8 mouse cellular contexts compared by ENCODE assay signal in the genomic region with DNA sequence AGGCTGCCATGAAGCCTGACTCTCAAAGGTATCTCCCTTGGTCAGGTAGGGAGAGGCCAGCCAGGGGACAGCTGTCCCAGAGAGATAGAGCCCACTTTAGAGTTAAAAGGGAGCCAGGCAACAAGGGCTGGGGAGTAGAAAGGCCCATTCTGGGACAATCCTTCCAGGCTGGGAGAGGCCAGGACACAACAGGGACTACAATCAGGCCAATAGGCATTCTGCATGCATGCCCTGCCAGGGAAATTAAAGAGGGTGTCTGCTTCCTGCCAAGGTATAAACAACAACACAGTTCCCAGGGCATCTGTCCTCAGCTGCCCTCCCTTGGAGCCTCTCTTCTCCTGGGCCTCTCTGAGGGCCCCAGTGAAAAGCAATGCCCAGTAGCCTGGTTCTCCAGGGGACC.
A peak's percentile ranks its signal among the peaks of the same experiment; 100 is the strongest.
DNase-seq lines count a peak whose midpoint lies in the region; ATAC-seq lines count a peak whose summit lies in the region.

No protein-coding gene starts in this region.

- ATAC-seq in forebrain, embryonic 11.5 days (replicated peaks; ENCODE audit: low FRiP score) = 0 out of 2 replicates have a peak, but pooled peaks have one; percentile 30
- no peak for ATAC-seq in forebrain, embryonic 15.5 days (replicated peaks)
- ATAC-seq in neural tube, embryonic 13.5 days (ENCODE audit: low read depth) = no peak
- ATAC-seq in neural tube, embryonic 15.5 days (ENCODE audit: low FRiP score) = no peak
- ATAC-seq in heart, embryonic 16.5 days (replicated peaks; ENCODE audit: extremely low read depth, insufficient read depth, low FRiP score) = no peak; the same call in 1 of the 2 replicates
- no peak for ATAC-seq in granulocyte monocyte progenitor cell, adult 5-6 weeks (replicated peaks; ENCODE audit: poor library complexity, severe bottlenecking)
- ATAC-seq in midbrain, embryonic 11.5 days (ENCODE audit: low FRiP score) = no peak; the same call in 1 of the 2 replicates

- peak overlapping the region; percentile 25; the same call in 1 of the 2 replicates for H3K27ac ChIP-seq in forebrain, embryonic 11.5 days (ENCODE audit: low read depth, low read length)
- no peak overlapping the region for H3K27ac ChIP-seq in forebrain, embryonic 15.5 days (replicated peaks)
- H3K27ac ChIP-seq in neural tube, embryonic 13.5 days (replicated peaks) = peak overlapping the region; percentile 43
- no peak overlapping the region for H3K27ac ChIP-seq in neural tube, embryonic 15.5 days (replicated peaks)
- H3K27ac ChIP-seq in heart, embryonic 16.5 days (ENCODE audit: low read length) = peak overlapping the region; percentile 55; the same call in 1 of the 2 replicates
- no peak overlapping the region for H3K27ac ChIP-seq in midbrain, embryonic 11.5 days (ENCODE audit: low read depth, low read length)

- H3K4me3 ChIP-seq in forebrain, embryonic 11.5 days (ENCODE audit: low read depth, low read length) = no peak overlapping the region
- H3K4me3 ChIP-seq in forebrain, embryonic 15.5 days = no peak overlapping the region
- H3K4me3 ChIP-seq in neural tube, embryonic 13.5 days = no peak overlapping the region
- no peak overlapping the region for H3K4me3 ChIP-seq in neural tube, embryonic 15.5 days (replicated peaks)
- H3K4me3 ChIP-seq in heart, embryonic 16.5 days (ENCODE audit: low read length) = no peak overlapping the region
- H3K4me3 ChIP-seq in midbrain, embryonic 11.5 days (ENCODE audit: low read depth, low read length) = no peak overlapping the region

- H3K36me3 ChIP-seq in forebrain, embryonic 11.5 days (ENCODE audit: control insufficient read depth, insufficient read depth, low read length) = no peaks in the 10 kb centered on the region
- no peaks in the 10 kb centered on the region for H3K36me3 ChIP-seq in forebrain, embryonic 15.5 days
- H3K36me3 ChIP-seq in neural tube, embryonic 13.5 days = no peaks in the 10 kb centered on the region
- no peaks in the 10 kb centered on the region for H3K36me3 ChIP-seq in neural tube, embryonic 15.5 days
- no peaks in the 10 kb centered on the region for H3K36me3 ChIP-seq in heart, embryonic 16.5 days (ENCODE audit: control insufficient read depth, insufficient read depth)
- H3K36me3 ChIP-seq in midbrain, embryonic 11.5 days (ENCODE audit: control insufficient read depth, insufficient read depth, low read length) = no peaks in the 10 kb centered on the region

- peaks cover 5% of the 10 kb centered on the region; the same call in 1 of the 2 replicates for H3K9me3 ChIP-seq in forebrain, embryonic 11.5 days (ENCODE audit: control insufficient read depth, low read length)
- no peaks in the 10 kb centered on the region for H3K9me3 ChIP-seq in forebrain, embryonic 15.5 days
- no peaks in the 10 kb centered on the region for H3K9me3 ChIP-seq in neural tube, embryonic 13.5 days
- no peaks in the 10 kb centered on the region for H3K9me3 ChIP-seq in neural tube, embryonic 15.5 days (replicated peaks)
- peaks cover 10% of the 10 kb centered on the region for H3K9me3 ChIP-seq in heart, embryonic 16.5 days (replicated peaks; ENCODE audit: control insufficient read depth, low read length)
- peaks cover 4% of the 10 kb centered on the region; the same call in 1 of the 2 replicates for H3K9me3 ChIP-seq in midbrain, embryonic 11.5 days (ENCODE audit: control insufficient read depth, low read length)

- H3K27me3 ChIP-seq in forebrain, embryonic 11.5 days (ENCODE audit: control insufficient read depth, insufficient read depth, low read length) = no peaks in the 10 kb centered on the region; the same call in 1 of the 2 replicates
- no peaks in the 10 kb centered on the region for H3K27me3 ChIP-seq in forebrain, embryonic 15.5 days
- no peaks in the 10 kb centered on the region for H3K27me3 ChIP-seq in neural tube, embryonic 13.5 days
- no peaks in the 10 kb centered on the region for H3K27me3 ChIP-seq in neural tube, embryonic 15.5 days (replicated peaks)
- H3K27me3 ChIP-seq in heart, embryonic 16.5 days (ENCODE audit: control insufficient read depth, insufficient read depth, low read length) = no peaks in the 10 kb centered on the region
- H3K27me3 ChIP-seq in midbrain, embryonic 11.5 days (ENCODE audit: control insufficient read depth, insufficient read depth, low read length) = no peaks in the 10 kb centered on the region

- H3K9ac ChIP-seq in forebrain, embryonic 11.5 days (ENCODE audit: low read length) = no peak overlapping the region; the same call in 1 of the 2 replicates
- H3K9ac ChIP-seq in forebrain, embryonic 15.5 days (replicated peaks) = no peak overlapping the region
- H3K9ac ChIP-seq in neural tube, embryonic 13.5 days = no peak overlapping the region
- no peak overlapping the region for H3K9ac ChIP-seq in neural tube, embryonic 15.5 days (replicated peaks)
- no peak overlapping the region; the same call in 1 of the 2 replicates for H3K9ac ChIP-seq in heart, embryonic 16.5 days (ENCODE audit: low read length)
- H3K9ac ChIP-seq in midbrain, embryonic 11.5 days (ENCODE audit: low read length) = no peak overlapping the region

- DNase-seq in forebrain, embryonic 11.5 days (ENCODE audit: low spot score) = no peak
- no peak for DNase-seq in midbrain, embryonic 11.5 days (ENCODE audit: low spot score, missing footprints)
- no peak for DNase-seq in MN1 (ENCODE audit: low spot score)

- H3K4me1 ChIP-seq in forebrain, embryonic 11.5 days (replicated peaks; ENCODE audit: control insufficient read depth, insufficient read depth, low read length) = peaks cover 14% of the 10 kb centered on the region; the same call in 1 of the 2 replicates
- H3K4me1 ChIP-seq in forebrain, embryonic 15.5 days = peaks cover 8% of the 10 kb centered on the region
- peaks cover 30% of the 10 kb centered on the region for H3K4me1 ChIP-seq in neural tube, embryonic 13.5 days (replicated peaks)
- H3K4me1 ChIP-seq in neural tube, embryonic 15.5 days = peaks cover under 1% of the 10 kb centered on the region
- peaks cover 8% of the 10 kb centered on the region for H3K4me1 ChIP-seq in heart, embryonic 16.5 days (ENCODE audit: control insufficient read depth, insufficient read depth, low read length)
- H3K4me1 ChIP-seq in midbrain, embryonic 11.5 days (ENCODE audit: control insufficient read depth, insufficient read depth, low read length) = peaks cover 16% of the 10 kb centered on the region

- H3K4me2 ChIP-seq in forebrain, embryonic 11.5 days (ENCODE audit: low read depth, low read length, severe bottlenecking) = no peak overlapping the region
- H3K4me2 ChIP-seq in forebrain, embryonic 15.5 days (replicated peaks) = no peak overlapping the region
- H3K4me2 ChIP-seq in neural tube, embryonic 13.5 days = no peak overlapping the region
- no peak overlapping the region for H3K4me2 ChIP-seq in neural tube, embryonic 15.5 days
- no peak overlapping the region for H3K4me2 ChIP-seq in heart, embryonic 16.5 days (ENCODE audit: low read depth, low read length)
- H3K4me2 ChIP-seq in midbrain, embryonic 11.5 days = no peak overlapping the region

Comparison
In these comparisons a context has a peak if more than half of its experiments do, and no peak if none do; other contexts are left out.
1. H3K27ac ChIP-seq: peak in forebrain, embryonic 11.5 days (single experiment), neural tube, embryonic 13.5 days (single experiment) and heart, embryonic 16.5 days (single experiment); none in forebrain, embryonic 15.5 days (single experiment), neural tube, embryonic 15.5 days (single experiment) and midbrain, embryonic 11.5 days (single experiment).